Mouse (Mus musculus) midbrain, embryonic 12.5 days (tissue): ENCODE data around the gene Arl3. TPM values are rescaled to one million over a fixed set of nuclear protein-coding genes. Genes with fewer than 3 reads are reported as not detected.
"Not testable (repeated sequence)": the region's sequence is repeated elsewhere in the genome, so short reads cannot be mapped to it uniquely, and the experiment has no call there.

Experiments
- ATAC-seq: fragments of 200-750 bp; cut with Nextera tagmentation; 2 replicates; pipeline ENCODE4 v1.8.0; 2017; ENCODE audit warnings: low read depth, moderate TSS enrichment, moderate library complexity; ENCODE audit not compliant: low FRiP score
- H3K27ac ChIP-seq: fragments of 300-500 bp; sonication (generic); replicated peaks from 2 replicates; pipeline ENCODE4 v1.5.1; 2016; ENCODE audit warnings: mild to moderate bottlenecking
- H3K27me3 ChIP-seq: fragments of 300-500 bp; sonication (generic); 2 replicates; pipeline ENCODE4 v1.6.1; 2016; ENCODE audit warnings: mild to moderate bottlenecking
- H3K36me3 ChIP-seq: fragments of 300-500 bp; sonication (generic); 2 replicates; pipeline ENCODE4 v1.6.1; 2016
- H3K4me1 ChIP-seq: fragments of 300-500 bp; sonication (generic); 2 replicates; pipeline ENCODE4 v1.6.1; 2016
- H3K4me2 ChIP-seq: fragments of 300-500 bp; sonication (generic); replicated peaks from 2 replicates; pipeline ENCODE4 v1.6.1; 2016; ENCODE audit warnings: mild to moderate bottlenecking, moderate library complexity
- H3K4me3 ChIP-seq: fragments of 300-500 bp; sonication (generic); 2 replicates; pipeline ENCODE4 v1.5.1; 2016; ENCODE audit warnings: mild to moderate bottlenecking
- H3K9ac ChIP-seq: fragments of 300-500 bp; sonication (generic); replicated peaks from 2 replicates; pipeline ENCODE4 v1.6.1; 2016; ENCODE audit warnings: mild to moderate bottlenecking, moderate library complexity
- H3K9me3 ChIP-seq: fragments of 300-500 bp; sonication (generic); 2 replicates; pipeline ENCODE4 v1.6.1; 2016; ENCODE audit warnings: mild to moderate bottlenecking
- WGBS: fragments of 180-500 bp; shearing (Covaris S2); methylation state at CpG from one replicate; pipeline ENCODE4 v1.1.7; 2016; 5-methylcytosine and 5-hydroxymethylcytosine counted together
- polyA plus RNA-seq: library from polyadenylated mRNA; unstranded; fragments of >200 nt; fragmentation: Nextera tagmentation; extraction: Ambion mirVana; gene quantifications from 2 replicates; pipeline ENCODE4 v1.2.1, GENCODE M21; 2016

Arl3 gene
- polyA plus RNA-seq, 1 experiment from 2014 or later: 208 TPM

- no peak for ATAC-seq
- peak overlapping the region; percentile 69 for H3K9ac ChIP-seq
- H3K4me2 ChIP-seq: peak overlapping the region; percentile 82
- no peaks in the 10 kb centered on the region for H3K36me3 ChIP-seq
- no peak overlapping the region for H3K27ac ChIP-seq
- peaks cover 28% of the 10 kb centered on the region for H3K4me1 ChIP-seq
- H3K4me3 ChIP-seq: peak overlapping the region; percentile 82
- WGBS: 52% methylated on average over 6 of the region's 6 CpGs
- no peaks in the 10 kb centered on the region for H3K9me3 ChIP-seq
- no peaks in the 10 kb centered on the region for H3K27me3 ChIP-seq
Observed at GRCm38 (mm10) chr19:46573990-46574389, 992 bp upstream of the Arl3 start.

- Histone ChIP-seq H3K9ac (peak overlapping the region; percentile 86), H3K4me2 (peak overlapping the region; percentile 82), H3K36me3 (0 out of 2 replicates have a peak, but pooled peaks cover 2% of the 10 kb centered on the region), H3K9me3 (no peaks in the 10 kb centered on the region), H3K4me1 (peaks cover 28% of the 10 kb centered on the region), H3K4me3 (peak overlapping the region; percentile 82), H3K27me3 (no peaks in the 10 kb centered on the region), H3K27ac (peak overlapping the region; percentile 81)
- under 1% methylated on average over 17 of the region's 17 CpGs for WGBS
- peak; percentile 53 for ATAC-seq
Observed at GRCm38 (mm10) chr19:46572548-46572947, 450 bp downstream of the Arl3 start.

GRCm38 (mm10) chr19:46571878-46572244 is 1.1 kb downstream of the Arl3 start:
- H3K4me2 ChIP-seq: peak overlapping the region; percentile 82
- 16% methylated on average over 10 of the region's 10 CpGs for WGBS
- peak overlapping the region; percentile 86 for H3K9ac ChIP-seq
- H3K4me3 ChIP-seq: peak overlapping the region; percentile 82
- peaks cover 28% of the 10 kb centered on the region for H3K4me1 ChIP-seq
- H3K27ac ChIP-seq: peak overlapping the region; percentile 81; the same call in 1 of the 2 replicates
- H3K9me3 ChIP-seq: no peaks in the 10 kb centered on the region
- H3K27me3 ChIP-seq: no peaks in the 10 kb centered on the region
- 0 out of 2 replicates have a peak, but pooled peaks cover 4% of the 10 kb centered on the region for H3K36me3 ChIP-seq
- no peak for ATAC-seq

GRCm38 (mm10) chr19:46571211-46571877 is 1.7 kb downstream of the Arl3 start:
- H3K27me3 ChIP-seq, H3K9me3 ChIP-seq, ATAC-seq, H3K27ac ChIP-seq, H3K36me3 ChIP-seq: not testable (repeated sequence)
- H3K4me2 ChIP-seq: peak overlapping the region; percentile 82
- peaks cover 28% of the 10 kb centered on the region for H3K4me1 ChIP-seq
- peak overlapping the region; percentile 82 for H3K4me3 ChIP-seq
- H3K9ac ChIP-seq: 0 out of 2 replicates have a peak overlapping the region, but pooled peaks have one; percentile 86
- 85% methylated on average over 3 of the region's 3 CpGs for WGBS

GRCm38 (mm10) chr19:46564043-46564462 is 8.9 kb downstream of the Arl3 start:
- H3K27me3 ChIP-seq: no peaks in the 10 kb centered on the region
- H3K9ac ChIP-seq: 0 out of 2 replicates have a peak overlapping the region, but pooled peaks have one; percentile 6
- no peak overlapping the region for H3K27ac ChIP-seq
- H3K4me3 ChIP-seq: no peak overlapping the region
- H3K36me3 ChIP-seq: peaks cover 12% of the 10 kb centered on the region
- no peak overlapping the region for H3K4me2 ChIP-seq
- ATAC-seq: no peak
- no peaks in the 10 kb centered on the region for H3K9me3 ChIP-seq
- no peaks in the 10 kb centered on the region for H3K4me1 ChIP-seq
- 79% methylated on average over 14 of the region's 14 CpGs for WGBS

- peaks cover 12% of the 10 kb centered on the region for H3K36me3 ChIP-seq
- H3K4me3 ChIP-seq: no peak overlapping the region
- no peak overlapping the region for H3K4me2 ChIP-seq
- no peaks in the 10 kb centered on the region for H3K4me1 ChIP-seq
- no peaks in the 10 kb centered on the region for H3K27me3 ChIP-seq
- no peaks in the 10 kb centered on the region for H3K9me3 ChIP-seq
- 89% methylated on average over 4 of the region's 4 CpGs for WGBS
- ATAC-seq: no peak
- H3K27ac ChIP-seq: no peak overlapping the region
- H3K9ac ChIP-seq: no peak overlapping the region
Observed at GRCm38 (mm10) chr19:46563603-46564002, 9.4 kb downstream of the Arl3 start.

- WGBS: 91% methylated on average over 14 of the region's 14 CpGs
Observed at GRCm38 (mm10) chr19:46562581-46563515, 10.2 kb downstream of the Arl3 start.

GRCm38 (mm10) chr19:46562132-46562531 is 10.9 kb downstream of the Arl3 start:
- H3K9me3 ChIP-seq: no peaks in the 10 kb centered on the region

More at GRCm38 (mm10) chr19:46562581-46563515, 10.2 kb downstream of the Arl3 start:
- H3K27ac ChIP-seq: no peak overlapping the region
- H3K27me3 ChIP-seq: no peaks in the 10 kb centered on the region
- H3K9ac ChIP-seq: no peak overlapping the region
- peaks cover 15% of the 10 kb centered on the region for H3K36me3 ChIP-seq
- no peak overlapping the region for H3K4me2 ChIP-seq
- no peak for ATAC-seq
- H3K4me3 ChIP-seq: no peak overlapping the region
- no peaks in the 10 kb centered on the region for H3K4me1 ChIP-seq
- no peaks in the 10 kb centered on the region for H3K9me3 ChIP-seq

GRCm38 (mm10) chr19:46558631-46559030 is 14.4 kb downstream of the Arl3 start:
- H3K4me2 ChIP-seq: no peak overlapping the region

More at GRCm38 (mm10) chr19:46562132-46562531, 10.9 kb downstream of the Arl3 start:
- Histone ChIP-seq H3K27me3 (no peaks in the 10 kb centered on the region), H3K4me2 (no peak overlapping the region), H3K4me1 (no peaks in the 10 kb centered on the region), H3K9ac (no peak overlapping the region), H3K36me3 (peaks cover 18% of the 10 kb centered on the region), H3K27ac (no peak overlapping the region), H3K4me3 (no peak overlapping the region)
- 46% methylated on average over 1 of the region's 1 CpGs for WGBS
- no peak for ATAC-seq

GRCm38 (mm10) chr19:46558009-46558408 is 15.0 kb downstream of the Arl3 start:
- Histone ChIP-seq H3K9me3 (no peaks in the 10 kb centered on the region), H3K27ac (no peak overlapping the region), H3K4me2 (no peak overlapping the region), H3K4me3 (no peak overlapping the region), H3K27me3 (no peaks in the 10 kb centered on the region), H3K36me3 (peaks cover 52% of the 10 kb centered on the region), H3K9ac (no peak overlapping the region), H3K4me1 (peaks cover 2% of the 10 kb centered on the region; the same call in 1 of the 2 replicates)
- ATAC-seq: no peak
- 82% methylated on average over 8 of the region's 8 CpGs for WGBS

More at GRCm38 (mm10) chr19:46558631-46559030, 14.4 kb downstream of the Arl3 start:
- Histone ChIP-seq H3K36me3 (peaks cover 49% of the 10 kb centered on the region), H3K27me3 (no peaks in the 10 kb centered on the region), H3K4me3 (no peak overlapping the region), H3K9me3 (no peaks in the 10 kb centered on the region), H3K27ac (no peak overlapping the region), H3K4me1 (no peaks in the 10 kb centered on the region), H3K9ac (no peak overlapping the region)
- ATAC-seq: no peak
- 74% methylated on average over 12 of the region's 12 CpGs for WGBS

GRCm38 (mm10) chr19:46553541-46553955 is 19.4 kb downstream of the Arl3 start:
- no peaks in the 10 kb centered on the region for H3K27me3 ChIP-seq
- H3K4me1 ChIP-seq: peaks cover 2% of the 10 kb centered on the region; the same call in 1 of the 2 replicates
- no peak overlapping the region for H3K4me3 ChIP-seq
- H3K9me3 ChIP-seq: no peaks in the 10 kb centered on the region
- 83% methylated on average over 11 of the region's 11 CpGs for WGBS
- H3K27ac ChIP-seq: 0 out of 2 replicates have a peak overlapping the region, but pooled peaks have one; percentile 60
- no peak overlapping the region for H3K9ac ChIP-seq
- ATAC-seq: no peak
- H3K4me2 ChIP-seq: no peak overlapping the region
- H3K36me3 ChIP-seq: peaks cover 72% of the 10 kb centered on the region

- no peaks in the 10 kb centered on the region for H3K9me3 ChIP-seq
- no peak overlapping the region for H3K27ac ChIP-seq
- H3K9ac ChIP-seq: no peak overlapping the region
- ATAC-seq: no peak
- H3K4me3 ChIP-seq: no peak overlapping the region
- peaks cover 2% of the 10 kb centered on the region; the same call in 1 of the 2 replicates for H3K4me1 ChIP-seq
- peaks cover 70% of the 10 kb centered on the region for H3K36me3 ChIP-seq
- H3K4me2 ChIP-seq: no peak overlapping the region
- WGBS: 87% methylated on average over 3 of the region's 4 CpGs
- H3K27me3 ChIP-seq: no peaks in the 10 kb centered on the region
Observed at GRCm38 (mm10) chr19:46552496-46552895, 20.5 kb downstream of the Arl3 start.
